Mouse (Mus musculus) forebrain, embryonic 15.5 days (tissue): ENCODE data around the gene Mpig6b. TPM values are rescaled to one million over a fixed set of nuclear protein-coding genes. Genes with fewer than 3 reads are reported as not detected.

Experiments used
- ATAC-seq: fragments of 200-750 bp; cut with Nextera tagmentation; replicated peaks from 2 replicates; pipeline ENCODE4 v1.8.0; 2017; ENCODE audit warnings: mild to moderate bottlenecking, moderate TSS enrichment, moderate library complexity
- H3K27ac ChIP-seq: fragments of 300-500 bp; sonication (generic); replicated peaks from 2 replicates; pipeline ENCODE4 v1.5.1; 2015; ENCODE audit warnings: mild to moderate bottlenecking, inconsistent platforms
- H3K27me3 ChIP-seq: fragments of 300-500 bp; sonication (generic); 2 replicates; pipeline ENCODE4 v1.6.1; 2015; ENCODE audit warnings: inconsistent platforms
- H3K36me3 ChIP-seq: fragments of 300-500 bp; sonication (generic); 2 replicates; pipeline ENCODE4 v1.6.1; 2015; ENCODE audit warnings: mild to moderate bottlenecking, inconsistent platforms
- H3K4me1 ChIP-seq: fragments of 300-500 bp; sonication (generic); 2 replicates; pipeline ENCODE4 v1.6.1; 2015; ENCODE audit warnings: inconsistent platforms
- H3K4me2 ChIP-seq: fragments of 300-500 bp; sonication (generic); replicated peaks from 2 replicates; pipeline ENCODE4 v1.6.1; 2015; ENCODE audit warnings: mild to moderate bottlenecking, inconsistent platforms
- H3K4me3 ChIP-seq: fragments of 300-500 bp; sonication (generic); 2 replicates; pipeline ENCODE4 v1.5.1; 2015; ENCODE audit warnings: mild to moderate bottlenecking, inconsistent platforms
- H3K9ac ChIP-seq: fragments of 300-500 bp; sonication (generic); replicated peaks from 2 replicates; pipeline ENCODE4 v1.6.1; 2015; ENCODE audit warnings: mild to moderate bottlenecking, inconsistent platforms
- H3K9me3 ChIP-seq: fragments of 300-500 bp; sonication (generic); 2 replicates; pipeline ENCODE4 v1.6.1; 2016; ENCODE audit warnings: inconsistent platforms
- WGBS: fragments of 180-500 bp; shearing (Covaris S2); methylation state at CpG from one replicate; pipeline ENCODE4 v1.1.7; 2015; ENCODE audit warnings: mixed read lengths; 5-methylcytosine and 5-hydroxymethylcytosine counted together
- polyA plus RNA-seq: library from polyadenylated mRNA; unstranded; fragments of >200 nt; fragmentation: Nextera tagmentation; extraction: Ambion mirVana; gene quantifications from 2 replicates; pipeline ENCODE4 v1.2.1, GENCODE M21; 2015

Mpig6b gene
- polyA plus RNA-seq, 1 experiment from 2014 or later: 0.17 TPM

- Histone ChIP-seq H3K27ac (no peak overlapping the region), H3K36me3 (peaks cover 45% of the 10 kb centered on the region), H3K9me3 (no peaks in the 10 kb centered on the region), H3K9ac (no peak overlapping the region), H3K4me2 (no peak overlapping the region), H3K27me3 (no peaks in the 10 kb centered on the region), H3K4me1 (peaks cover 13% of the 10 kb centered on the region), H3K4me3 (no peak overlapping the region)
- 80% methylated on average over 10 of the region's 10 CpGs for WGBS
- no peak; the same call in 1 of the 2 replicates for ATAC-seq
Measured at GRCm38 (mm10) chr17:35016791-35017705, 48.9 kb downstream of the Mpig6b start.

- H3K9me3 ChIP-seq: no peaks in the 10 kb centered on the region
- 44% methylated on average over 12 of the region's 12 CpGs for WGBS
- no peak within 1 kb of the TSS for H3K9ac ChIP-seq
- H3K36me3 ChIP-seq: peaks cover 52% of the 10 kb centered on the region
- peak; percentile 61 for ATAC-seq
- no peak within 1 kb of the TSS for H3K4me3 ChIP-seq
- no peak within 1 kb of the TSS for H3K27ac ChIP-seq
- no peaks in the 10 kb centered on the region for H3K27me3 ChIP-seq
- H3K4me2 ChIP-seq: no peak within 1 kb of the TSS
- H3K4me1 ChIP-seq: peaks cover 7% of the 10 kb centered on the region
Measured at GRCm38 (mm10) chr17:35016376-35016775, 49.6 kb downstream of the Mpig6b start, which contains the start of gene Vwa7. Gene Vwa7 (plus strand): TSS chr17:35016579.

- Histone ChIP-seq H3K4me2 (no peak overlapping the region), H3K27me3 (no peaks in the 10 kb centered on the region), H3K4me3 (no peak overlapping the region), H3K36me3 (peaks cover 62% of the 10 kb centered on the region), H3K9ac (no peak overlapping the region), H3K27ac (no peak overlapping the region), H3K4me1 (peaks cover 6% of the 10 kb centered on the region; the same call in 1 of the 2 replicates), H3K9me3 (no peaks in the 10 kb centered on the region)
- ATAC-seq: no peak
- WGBS: 91% methylated on average over 16 of the region's 16 CpGs
Measured at GRCm38 (mm10) chr17:35015296-35015695, 50.7 kb downstream of the Mpig6b start.

- ATAC-seq: no peak
- Histone ChIP-seq H3K4me2 (no peak overlapping the region), H3K27me3 (no peaks in the 10 kb centered on the region), H3K27ac (no peak overlapping the region), H3K36me3 (peaks cover 80% of the 10 kb centered on the region), H3K9me3 (no peaks in the 10 kb centered on the region), H3K9ac (no peak overlapping the region), H3K4me3 (no peak overlapping the region), H3K4me1 (peaks cover 6% of the 10 kb centered on the region; the same call in 1 of the 2 replicates)
- WGBS: 85% methylated on average over 6 of the region's 6 CpGs
Measured at GRCm38 (mm10) chr17:35013221-35013620, 52.8 kb downstream of the Mpig6b start.

Other genes starting within 250 kb of the Mpig6b start
- 39.8 and 43.0 TPM in 2 replicates for gene Stk19, start 229.2 kb downstream of the Mpig6b start, polyA plus RNA-seq
- 75.2 and 77.8 TPM in 2 replicates for gene Dxo, start 229.2 kb downstream of the Mpig6b start, polyA plus RNA-seq
- gene Skiv2l, start 216.0 kb downstream of the Mpig6b start, polyA plus RNA-seq: 59.6 and 59.7 TPM in 2 replicates
- 94.9 and 97.1 TPM in 2 replicates for gene Nelfe, start 215.8 kb downstream of the Mpig6b start, polyA plus RNA-seq
- gene Cfb, start 203.7 kb downstream of the Mpig6b start, polyA plus RNA-seq: 1.8 and 2.1 TPM in 2 replicates
- gene Zbtb12, start 186.7 kb downstream of the Mpig6b start, polyA plus RNA-seq: 9.5 and 9.9 TPM in 2 replicates
- gene Gm20547, start 184.1 kb downstream of the Mpig6b start, polyA plus RNA-seq: 0.17 TPM in 1 of 2 replicates, not detected in the other
- gene C2, start 167.9 kb downstream of the Mpig6b start, polyA plus RNA-seq: 0.77 and 1.5 TPM in 2 replicates
- 108 and 111 TPM in 2 replicates for gene Ehmt2, start 167.7 kb downstream of the Mpig6b start, polyA plus RNA-seq
- not detected in 2 replicates for gene Slc44a4, start 151.7 kb downstream of the Mpig6b start, polyA plus RNA-seq
- gene Neu1, start 134.9 kb downstream of the Mpig6b start, polyA plus RNA-seq: 27.9 and 31.0 TPM in 2 replicates
- gene Hspa1b, start 106.9 kb downstream of the Mpig6b start, polyA plus RNA-seq: 0.10 and 0.17 TPM in 2 replicates
- gene Gm20481, start 96.3 kb downstream of the Mpig6b start, polyA plus RNA-seq: not detected in 2 replicates
- 3.6 and 3.7 TPM in 2 replicates for gene Hspa1a, start 94.0 kb downstream of the Mpig6b start, polyA plus RNA-seq
- gene Hspa1l, start 93.5 kb downstream of the Mpig6b start, polyA plus RNA-seq: 1.5 TPM in 2 replicates
- gene Lsm2, start 84.3 kb downstream of the Mpig6b start, polyA plus RNA-seq: 132 and 149 TPM in 2 replicates
- gene Vars, start 65.2 kb downstream of the Mpig6b start, polyA plus RNA-seq: 82.9 and 88.6 TPM in 2 replicates
- 0.14 and 0.28 TPM in 2 replicates for gene Vwa7, start 49.6 kb downstream of the Mpig6b start, polyA plus RNA-seq
- gene Sapcd1, start 38.2 kb downstream of the Mpig6b start, polyA plus RNA-seq: 5.8 and 5.9 TPM in 2 replicates
- 2.8 and 3.2 TPM in 2 replicates for gene Msh5, start 19.4 kb downstream of the Mpig6b start, polyA plus RNA-seq
- gene Clic1, start 16.2 kb downstream of the Mpig6b start, polyA plus RNA-seq: 98.4 and 100 TPM in 2 replicates
- 540 and 556 TPM in 2 replicates for gene Ddah2, start 7.1 kb downstream of the Mpig6b start, polyA plus RNA-seq
- not detected in 2 replicates for gene Ly6g6c, start 796 bp downstream of the Mpig6b start, polyA plus RNA-seq
- 10.0 and 11.9 TPM in 2 replicates for gene Ly6g6e, start 10.7 kb upstream of the Mpig6b start, polyA plus RNA-seq
- 0.46 and 0.47 TPM in 2 replicates for gene Ly6g6d, start 11.9 kb upstream of the Mpig6b start, polyA plus RNA-seq
- 0.32 TPM in 1 of 2 replicates, not detected in the other for gene Ly6g6f, start 19.4 kb upstream of the Mpig6b start, polyA plus RNA-seq
- gene Abhd16a, start 23.1 kb upstream of the Mpig6b start, polyA plus RNA-seq: 93.2 and 97.4 TPM in 2 replicates
- not detected in 2 replicates for gene Ly6g5c, start 42.1 kb upstream of the Mpig6b start, polyA plus RNA-seq
- 1.2 and 1.3 TPM in 2 replicates for gene Ly6g5b, start 49.2 kb upstream of the Mpig6b start, polyA plus RNA-seq
- gene Gpank1, start 55.3 kb upstream of the Mpig6b start, polyA plus RNA-seq: 29.3 and 32.0 TPM in 2 replicates
- gene Csnk2b, start 55.9 kb upstream of the Mpig6b start, polyA plus RNA-seq: 307 and 309 TPM in 2 replicates
- 8.7 TPM in 2 replicates for gene D17H6S53E, start 60.2 kb upstream of the Mpig6b start, polyA plus RNA-seq
- 0.28 and 0.31 TPM in 2 replicates for gene Apom, start 65.9 kb upstream of the Mpig6b start, polyA plus RNA-seq
- 92.3 and 93.8 TPM in 2 replicates for gene Bag6, start 69.0 kb upstream of the Mpig6b start, polyA plus RNA-seq
- 185 and 208 TPM in 2 replicates for gene Prrc2a, start 98.7 kb upstream of the Mpig6b start, polyA plus RNA-seq
- 5.7 and 7.8 TPM in 2 replicates for gene Aif1, start 109.9 kb upstream of the Mpig6b start, polyA plus RNA-seq
- gene Lst1, start 122.3 kb upstream of the Mpig6b start, polyA plus RNA-seq: 6.2 and 6.8 TPM in 2 replicates
- 0.25 and 0.70 TPM in 2 replicates for gene Ltb, start 128.3 kb upstream of the Mpig6b start, polyA plus RNA-seq
- gene Tnf, start 135.8 kb upstream of the Mpig6b start, polyA plus RNA-seq: not detected in 2 replicates
- gene Lta, start 139.2 kb upstream of the Mpig6b start, polyA plus RNA-seq: 0.36 TPM in 1 of 2 replicates, not detected in the other
- gene Gm16181, start 154.7 kb upstream of the Mpig6b start, polyA plus RNA-seq: 0.61 and 1.1 TPM in 2 replicates
- 38.2 and 41.5 TPM in 2 replicates for gene Atp6v1g2, start 167.5 kb upstream of the Mpig6b start, polyA plus RNA-seq
- gene Nfkbil1, start 169.6 kb upstream of the Mpig6b start, polyA plus RNA-seq: 11.7 and 12.3 TPM in 2 replicates
- gene Ddx39b, start 175.6 kb upstream of the Mpig6b start, polyA plus RNA-seq: 478 and 488 TPM in 2 replicates
- gene H2-D1, start 196.5 kb upstream of the Mpig6b start, polyA plus RNA-seq: 48.1 and 50.1 TPM in 2 replicates